Mouse (Mus musculus) layer of hippocampus, postnatal 25 days (tissue): ENCODE measurements around the gene Dcaf1. TPM values are rescaled to one million over a fixed set of nuclear protein-coding genes. Genes with fewer than 3 reads are reported as not detected.
A peak's percentile ranks its signal among the peaks of the same experiment; 100 is the strongest.

Experiments
- DNase-seq, 2 experiments: peaks; one replicate each; pipeline ENCODE4 v3.0.0; 2022; ENCODE audit warnings: mixed read lengths in 2 of 2, low spot score in 1 of 2; ENCODE audit errors: extremely low spot score in 1 of 2
- total RNA-seq, 2 experiments: library from RNA; stranded (reverse); gene quantifications; 2 replicates each; pipeline ENCODE4 v1.2.3; 2021

Dcaf1 gene
- total RNA-seq, 2 experiments from 2014 or later: 28.5 to 29.4 TPM

DNA sequence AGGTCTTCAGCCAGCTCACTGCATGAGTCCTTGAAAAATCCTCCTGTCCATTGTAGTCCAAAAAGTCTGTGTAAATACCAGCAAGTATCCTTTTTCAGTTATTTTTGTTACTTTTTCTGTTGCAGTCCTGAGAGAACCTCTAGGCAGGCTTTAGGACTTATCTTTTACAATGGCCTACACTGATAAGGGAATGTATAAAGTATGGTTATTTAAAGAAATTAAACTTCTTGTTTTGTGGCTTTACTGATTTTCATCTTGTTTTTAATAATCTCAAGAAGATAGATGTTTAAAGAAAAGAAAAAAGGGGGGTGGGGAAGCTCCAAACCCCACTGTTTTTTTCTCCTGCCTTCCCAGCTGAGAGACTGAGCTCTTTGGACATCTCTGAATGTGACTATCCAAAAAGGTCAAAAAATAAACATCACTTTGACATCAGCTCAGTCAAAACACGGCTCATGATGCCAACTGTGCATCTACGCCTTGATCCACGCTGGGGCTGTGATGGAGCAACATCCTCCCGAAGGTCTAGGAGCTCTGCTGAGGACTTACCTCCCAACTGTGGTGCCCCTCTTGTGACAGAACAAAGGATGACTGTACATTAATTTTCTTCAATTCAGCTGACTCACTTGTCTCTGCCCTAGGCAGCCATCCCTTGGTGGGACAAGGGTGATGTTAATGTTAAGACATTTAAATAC lies 81.6 kb downstream of the Dcaf1 start:
- DNase-seq: no peak

DNA sequence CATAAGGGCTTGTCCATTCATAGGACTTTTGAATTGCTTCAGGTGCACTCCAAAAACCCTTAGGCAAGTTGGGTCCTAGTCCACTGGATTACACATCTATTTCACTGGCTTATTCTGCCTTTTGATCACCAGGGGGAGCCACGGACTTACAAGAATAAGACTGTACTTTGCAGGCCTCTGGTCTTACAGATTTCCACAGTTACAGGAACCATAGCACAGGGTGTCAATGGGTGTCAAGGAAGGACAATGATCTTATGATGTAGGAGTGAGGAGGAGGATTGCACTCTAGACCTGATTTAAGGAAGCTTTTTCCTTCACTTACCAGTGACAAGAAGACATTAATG lies 82.1 kb downstream of the Dcaf1 start:
- DNase-seq: peak in 1 of 2 experiments; percentile 34

DNA sequence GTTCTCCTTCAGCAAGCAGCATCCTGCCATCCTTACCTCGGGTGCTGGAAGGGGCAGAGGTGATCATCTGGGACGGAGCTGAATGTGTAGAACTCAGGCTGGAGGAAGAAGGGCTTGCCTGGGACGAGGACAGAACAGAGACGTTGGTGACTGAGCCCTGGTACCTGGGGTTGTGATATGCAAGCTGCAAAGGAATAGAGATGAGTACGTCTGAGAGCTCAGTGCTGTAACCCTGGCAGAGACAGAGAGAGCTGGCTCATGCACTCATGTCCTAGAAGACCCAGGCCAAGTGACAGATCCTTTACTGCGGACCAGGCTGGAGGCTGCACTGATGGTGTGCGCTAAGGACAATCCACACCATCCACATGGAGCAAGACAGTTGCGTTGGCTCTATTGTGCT lies 84.9 kb downstream of the Dcaf1 start:
- no peak for DNase-seq

DNA sequence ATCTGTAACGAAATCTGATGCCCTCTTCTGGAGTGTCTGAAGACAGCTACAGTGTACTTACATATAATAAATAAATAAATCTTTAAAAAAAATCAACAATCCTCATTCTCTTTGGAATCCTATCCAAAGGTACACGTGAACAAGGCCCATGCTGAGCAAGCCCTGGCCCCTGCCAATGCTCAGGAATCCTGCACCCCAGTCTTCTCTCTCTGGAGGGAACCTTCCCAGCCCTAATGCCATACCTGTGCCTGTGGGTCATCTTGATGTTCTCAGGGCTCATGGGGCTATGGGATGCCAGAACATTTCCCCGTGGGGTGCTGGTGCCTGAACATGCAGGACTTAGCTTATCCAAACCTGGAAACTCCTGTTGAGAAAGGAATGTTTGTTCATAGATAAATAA lies 86.5 kb downstream of the Dcaf1 start:
- no peak for DNase-seq

DNA sequence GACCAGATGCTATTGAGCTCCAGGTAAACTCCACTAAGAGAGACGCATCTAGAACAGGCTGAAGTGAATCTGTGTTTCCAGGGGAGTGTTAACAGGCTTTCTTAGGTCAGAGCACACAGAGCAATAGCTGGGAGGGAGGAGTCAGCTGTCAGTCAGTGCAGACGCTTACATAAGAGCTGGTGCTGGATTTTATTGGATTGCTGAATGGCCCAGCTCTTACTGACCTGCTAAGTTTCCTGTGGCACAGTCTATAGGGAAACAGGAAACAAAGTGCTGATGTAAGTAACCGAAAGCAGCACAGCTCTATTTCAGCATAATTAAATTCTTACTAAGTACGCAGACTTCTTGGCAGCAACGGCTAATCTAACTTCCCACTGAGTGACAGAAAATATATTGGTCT lies 87.0 kb downstream of the Dcaf1 start:
- no peak for DNase-seq

DNA sequence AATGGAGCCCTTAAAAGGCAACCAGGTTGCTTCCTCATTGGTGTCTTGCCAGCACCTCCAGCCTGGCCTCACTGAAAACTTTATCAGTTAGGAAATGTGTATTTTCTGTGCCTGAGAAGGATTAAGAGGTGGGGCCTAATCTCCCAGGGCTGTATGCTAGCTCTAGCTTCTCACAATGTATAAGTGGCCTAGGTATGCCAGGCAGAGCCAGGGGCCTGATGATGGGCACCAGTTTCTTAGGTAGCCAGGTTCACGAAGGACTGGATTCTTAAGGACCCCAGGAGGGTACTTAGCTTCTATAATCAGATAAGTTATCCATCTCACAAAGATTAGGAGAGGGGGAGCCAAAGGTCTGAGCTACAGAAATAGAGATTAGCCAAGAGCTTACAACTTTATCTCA lies 90.0 kb downstream of the Dcaf1 start:
- no peak for DNase-seq

DNA sequence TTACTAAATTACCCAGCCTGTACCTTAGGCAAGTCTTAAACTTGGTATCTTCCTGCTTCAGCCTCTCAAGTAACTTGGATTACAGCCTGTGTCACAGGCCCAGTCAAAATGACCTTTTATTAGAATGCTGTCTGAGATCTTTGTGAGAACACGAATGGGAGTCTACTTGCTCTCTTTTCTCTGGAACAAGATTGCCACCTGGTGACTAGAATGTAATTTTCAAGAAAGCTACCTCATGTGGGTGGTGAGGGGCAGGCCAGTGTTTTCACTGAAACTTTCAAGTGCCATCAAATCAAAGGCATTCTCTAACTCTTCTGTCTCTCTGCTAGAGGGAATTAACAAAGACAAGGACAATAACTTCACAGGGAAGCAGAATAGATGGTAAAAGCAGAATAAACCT lies 92.1 kb downstream of the Dcaf1 start:
- no peak for DNase-seq

DNA sequence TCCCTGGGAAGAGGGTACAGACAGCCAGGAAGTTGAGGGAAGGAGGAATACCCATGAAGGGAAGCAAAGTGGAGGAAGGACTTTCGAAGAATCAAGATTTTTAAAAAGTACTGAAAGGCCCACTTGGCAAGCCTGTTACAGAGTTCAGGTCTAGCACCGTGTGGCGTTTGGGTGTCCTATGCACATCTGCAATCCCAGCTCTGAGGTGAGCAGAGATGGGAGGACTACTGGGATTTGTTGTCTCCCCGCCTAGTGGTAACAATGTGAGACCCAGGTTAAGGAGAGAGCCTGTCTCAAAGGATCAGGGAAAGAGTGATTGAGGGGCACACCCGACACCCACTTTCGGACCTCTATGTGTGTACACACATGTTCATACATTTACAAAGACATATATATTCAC lies 93.2 kb downstream of the Dcaf1 start:
- no peak for DNase-seq

Other genes with a start within 250 kb of the Dcaf1 start
- not detected for gene Iqcf6, start 195.3 kb upstream of the Dcaf1 start, total RNA-seq
- gene Grm2, start 165.8 kb upstream of the Dcaf1 start, total RNA-seq: 10 to 100 TPM; 63.9 to 84.0 TPM
- gene Tex264, start 135.9 kb upstream of the Dcaf1 start, total RNA-seq: 100 to 1,000 TPM; 102 to 104 TPM
- gene Rad54l2, start 32.7 kb upstream of the Dcaf1 start, total RNA-seq: 10 to 100 TPM; 14.2 to 17.6 TPM
- gene Rbm15b, start 65.6 kb downstream of the Dcaf1 start, total RNA-seq: 10 to 100 TPM; 50.1 to 51.6 TPM
- 100 to 1,000 TPM; 112 to 146 TPM for gene Manf, start 70.1 kb downstream of the Dcaf1 start, total RNA-seq